Mouse (Mus musculus): ENCODE data around the gene Sgms1.

GRCm38 (mm10) chr19:32304008-32304873 lies 85.3 kb downstream of the Sgms1 start:
- TF ChIP-seq CTCF (IDR thresholded peaks at IDR 0.05; ENCODE audit: control insufficient read depth, insufficient read depth, insufficient read length) = no peak
- TF ChIP-seq MYOD1 (IDR thresholded peaks at IDR 0.05; ENCODE audit: control insufficient read depth, insufficient read length, low read depth) = no peak
- TF ChIP-seq FOSL1 (IDR thresholded peaks at IDR 0.05; ENCODE audit: insufficient read depth, low read length, poor library complexity, severe bottlenecking) = no peak

Data from C2C12 (cell line).